Mouse (Mus musculus) mature B cell (primary cell): Measurements from ENCODE around the gene Myo5c.

Experiments
- in situ Hi-C: fragments of 300-500 bp; cut with MboI; formaldehyde crosslinking; loops from 2 replicates; pipeline ENCODE4 v1.14.3; 2019

Myo5c gene

GRCm38 (mm10) chr9:75231841-75232746 lies at the start of gene Myo5c:
Gene Myo5c (plus strand): TSS chr9:75232020.
- in situ Hi-C loops = no loop called here

DNA sequence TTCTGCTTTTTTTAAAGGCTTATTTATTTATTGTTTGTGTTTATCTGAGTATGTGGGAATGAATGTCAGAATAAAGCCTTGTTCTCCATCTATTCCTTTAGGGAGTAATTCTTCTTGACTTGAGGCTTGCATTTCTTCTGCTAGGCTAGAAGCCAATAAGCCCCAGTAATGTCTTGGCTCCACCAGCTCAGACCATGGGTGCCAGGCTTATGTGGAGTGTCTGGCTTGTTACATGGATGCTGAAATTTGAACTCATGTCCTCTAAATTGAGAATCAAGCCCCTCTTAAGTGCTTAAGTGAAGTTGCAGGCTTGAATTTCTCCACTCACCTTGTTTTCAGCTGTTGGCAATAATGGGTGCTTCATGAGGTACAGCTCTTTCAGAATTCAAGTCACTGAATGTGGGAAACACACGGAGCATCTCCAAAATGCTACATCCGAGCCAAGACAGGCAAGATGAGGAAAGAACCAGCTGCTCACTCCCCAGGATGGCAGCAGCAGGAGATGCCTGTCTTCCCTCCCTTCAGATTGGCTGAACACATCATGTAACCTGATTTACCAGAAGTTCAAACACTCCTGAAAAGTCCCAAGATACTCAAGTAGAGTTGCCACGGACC lies 44.1 kb upstream of the Myo5c start:
- in situ Hi-C loops = no loop called here

GRCm38 (mm10) chr9:75193858-75194257 lies 38.0 kb upstream of the Myo5c start:
- in situ Hi-C loops = no loop called here

- in situ Hi-C loops = no loop called here
Measured at GRCm38 (mm10) chr9:75196335-75196734, 35.5 kb upstream of the Myo5c start.

DNA sequence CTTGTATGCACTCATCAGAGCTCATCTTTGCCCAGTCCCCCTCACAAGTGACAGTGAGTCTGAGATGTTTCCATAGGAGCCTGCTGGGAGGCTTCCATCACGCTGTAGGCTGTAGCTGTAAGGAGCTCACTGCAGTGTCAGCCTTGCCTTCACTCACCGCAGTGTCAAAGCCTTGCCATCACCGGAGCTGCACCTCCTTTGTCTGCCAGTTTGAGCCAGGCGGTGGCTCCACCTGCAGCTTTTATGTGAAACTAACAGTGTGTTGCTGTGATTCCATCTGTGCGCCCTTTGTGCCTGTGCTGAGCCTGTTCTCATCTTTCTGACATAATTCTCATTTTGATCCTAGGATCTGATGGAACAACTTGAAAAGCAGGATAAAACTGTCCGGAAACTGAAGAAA lies 34.5 kb upstream of the Myo5c start:
- in situ Hi-C loops = no loop called here

GRCm38 (mm10) chr9:75201506-75201905 lies 30.3 kb upstream of the Myo5c start:
- in situ Hi-C loops = no loop called here

- in situ Hi-C loops = no loop called here
Measured at GRCm38 (mm10) chr9:75202036-75202435, 29.8 kb upstream of the Myo5c start.

DNA sequence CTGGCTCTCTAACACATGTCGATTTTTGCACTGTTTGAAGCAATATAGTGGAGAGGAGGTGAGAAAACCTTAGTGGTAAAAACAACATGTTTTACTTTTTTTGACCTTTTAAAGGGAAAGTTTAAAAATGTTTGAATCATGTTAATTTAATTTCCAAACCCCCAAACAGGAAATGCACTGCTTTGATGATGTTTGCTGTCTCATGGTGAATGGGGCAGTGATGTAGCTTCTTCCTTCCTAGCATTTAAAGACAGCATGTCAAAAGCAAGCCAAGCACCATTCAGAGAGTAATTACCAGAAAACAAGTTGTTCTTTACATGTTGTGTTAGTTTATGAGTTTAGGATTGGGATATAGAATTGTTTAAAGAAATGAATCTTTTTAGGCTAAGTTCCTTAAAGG lies 22.6 kb upstream of the Myo5c start:
- in situ Hi-C loops = no loop called here

- in situ Hi-C loops = no loop called here
Measured at GRCm38 (mm10) chr9:75210269-75210668, 21.6 kb upstream of the Myo5c start.

DNA sequence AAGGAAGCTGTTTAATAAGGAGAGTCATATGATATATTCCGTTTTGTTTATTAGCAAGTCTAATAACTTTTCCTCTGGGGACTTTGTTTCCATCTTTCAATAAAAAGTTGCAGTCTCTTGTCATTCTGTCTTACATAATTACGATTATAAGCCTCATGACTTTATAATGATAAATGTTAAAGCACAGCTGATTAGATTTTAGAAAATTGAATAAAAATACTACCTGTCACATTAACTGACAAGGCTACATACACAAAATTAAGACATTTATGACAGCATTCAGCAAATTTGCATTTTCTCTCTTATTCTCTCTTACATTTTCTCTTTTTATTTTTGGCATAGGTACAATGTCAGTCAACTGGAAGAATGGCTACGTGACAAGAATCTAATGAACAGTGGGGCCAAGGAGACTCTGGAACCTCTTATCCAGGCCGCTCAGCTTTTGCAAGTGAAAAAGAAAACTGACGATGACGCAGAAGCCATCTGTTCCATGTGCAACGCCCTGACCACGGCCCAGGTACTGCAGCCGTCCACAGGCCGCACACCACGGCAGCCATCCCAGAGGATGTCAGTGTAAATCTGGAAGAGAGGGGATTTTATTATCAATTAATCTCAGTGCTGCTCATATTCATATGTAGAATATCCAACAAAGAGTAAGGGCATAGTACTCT lies 16.9 kb upstream of the Myo5c start:
- in situ Hi-C loops = no loop called here

- in situ Hi-C loops = no loop called here
Measured at GRCm38 (mm10) chr9:75219942-75220341, 11.9 kb upstream of the Myo5c start.

- in situ Hi-C loops = no loop called here
Measured at GRCm38 (mm10) chr9:75221420-75222287, 10.2 kb upstream of the Myo5c start.

GRCm38 (mm10) chr9:75232860-75233259 lies 1.0 kb downstream of the Myo5c start:
- in situ Hi-C loops = no loop called here

DNA sequence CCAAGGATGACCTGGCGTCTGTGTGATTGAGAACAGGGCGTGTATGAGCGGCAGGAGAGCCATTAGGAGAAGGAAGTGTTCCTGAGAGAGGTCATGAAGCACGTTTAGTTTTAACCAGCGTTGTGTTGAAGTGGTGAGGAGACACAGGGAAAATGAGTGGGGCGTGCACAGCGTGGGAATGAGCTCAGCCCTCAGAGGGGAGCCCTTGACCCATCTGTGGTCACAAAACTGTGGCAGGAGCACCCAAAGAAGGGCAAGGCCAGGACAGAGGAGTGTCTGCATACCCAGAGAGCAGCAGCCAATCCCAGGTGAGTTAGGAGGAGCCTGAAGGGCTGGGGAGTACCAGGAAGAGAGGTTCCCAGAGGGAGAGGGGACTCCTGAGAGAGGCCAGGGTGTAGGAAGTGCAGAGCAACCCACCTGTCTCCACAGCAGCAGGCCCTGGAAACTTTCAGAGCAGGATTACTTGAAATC lies 2.5 kb downstream of the Myo5c start:
- in situ Hi-C loops = no loop called here

GRCm38 (mm10) chr9:75234983-75235627 lies 3.3 kb downstream of the Myo5c start:
- in situ Hi-C loops = no loop called here

GRCm38 (mm10) chr9:75235696-75236095 lies 3.9 kb downstream of the Myo5c start:
- in situ Hi-C loops = no loop called here

DNA sequence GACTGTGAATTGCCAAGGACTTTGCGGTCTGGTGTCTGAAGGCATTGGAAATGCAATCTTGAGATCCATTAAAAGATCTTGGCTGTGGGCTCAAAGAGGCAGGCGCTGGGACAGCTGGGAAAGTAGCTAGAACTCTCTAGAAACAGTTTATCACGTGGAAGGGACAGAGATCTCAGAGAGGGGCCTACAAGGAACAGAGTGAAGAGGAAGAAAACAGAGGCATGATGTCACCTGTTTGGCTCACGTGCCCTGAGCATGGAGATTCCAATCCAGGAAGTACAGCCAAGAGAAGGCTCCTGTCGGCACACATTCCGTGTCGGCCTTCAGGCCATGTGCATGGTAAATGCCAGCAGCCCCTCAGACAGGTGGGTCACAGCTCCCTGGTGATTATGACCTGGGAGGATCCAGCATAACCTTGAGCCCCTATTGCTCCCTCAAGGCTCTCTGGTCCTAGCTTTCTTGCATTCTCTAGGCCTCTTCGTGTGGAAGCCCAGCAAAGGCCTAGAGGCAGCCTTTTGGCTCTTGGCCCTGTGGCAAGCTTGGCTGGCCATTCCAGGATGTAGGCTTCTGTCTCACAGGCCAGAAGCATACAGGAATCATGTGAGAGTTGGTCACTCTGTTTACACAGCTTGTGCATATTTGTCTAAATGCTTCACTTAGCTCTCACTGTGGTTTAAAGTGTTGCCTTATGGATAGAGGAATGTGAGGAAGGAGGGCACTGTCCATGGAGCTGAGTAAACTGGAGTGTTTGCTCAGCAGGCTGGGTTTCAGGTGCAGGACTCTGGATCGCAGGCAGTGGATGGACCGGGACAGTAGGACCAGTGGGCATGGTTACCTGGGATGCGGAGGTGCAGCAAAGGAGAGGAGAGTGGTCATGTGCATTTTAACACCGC lies 4.8 kb downstream of the Myo5c start:
- in situ Hi-C loops = no loop called here

DNA sequence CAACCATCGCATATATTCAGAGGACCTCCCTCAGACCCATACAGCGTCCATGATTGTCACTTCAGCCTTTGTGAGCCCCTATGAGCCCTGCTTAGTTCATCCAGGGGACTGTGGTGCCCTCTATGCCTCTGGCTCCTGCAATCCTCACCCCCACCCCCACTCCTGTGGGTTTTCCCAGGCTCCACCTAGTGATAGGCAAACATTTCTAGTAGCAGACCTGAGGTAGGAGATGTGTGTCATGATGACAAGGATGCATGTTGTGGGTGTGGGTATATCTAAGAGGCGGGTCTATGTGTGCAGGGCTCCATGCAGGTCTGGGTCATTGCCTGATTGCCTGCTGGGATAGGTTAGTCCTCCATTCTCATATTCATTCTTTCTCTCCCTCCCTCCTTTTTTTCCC lies 6.4 kb downstream of the Myo5c start:
- in situ Hi-C loops = no loop called here

- in situ Hi-C loops = no loop called here
Measured at GRCm38 (mm10) chr9:75243052-75243451, 11.2 kb downstream of the Myo5c start.

- in situ Hi-C loops = no loop called here
Measured at GRCm38 (mm10) chr9:75243730-75244406, 12.0 kb downstream of the Myo5c start.
